10 mouse cellular contexts compared by ENCODE assay signal in the genomic region with DNA sequence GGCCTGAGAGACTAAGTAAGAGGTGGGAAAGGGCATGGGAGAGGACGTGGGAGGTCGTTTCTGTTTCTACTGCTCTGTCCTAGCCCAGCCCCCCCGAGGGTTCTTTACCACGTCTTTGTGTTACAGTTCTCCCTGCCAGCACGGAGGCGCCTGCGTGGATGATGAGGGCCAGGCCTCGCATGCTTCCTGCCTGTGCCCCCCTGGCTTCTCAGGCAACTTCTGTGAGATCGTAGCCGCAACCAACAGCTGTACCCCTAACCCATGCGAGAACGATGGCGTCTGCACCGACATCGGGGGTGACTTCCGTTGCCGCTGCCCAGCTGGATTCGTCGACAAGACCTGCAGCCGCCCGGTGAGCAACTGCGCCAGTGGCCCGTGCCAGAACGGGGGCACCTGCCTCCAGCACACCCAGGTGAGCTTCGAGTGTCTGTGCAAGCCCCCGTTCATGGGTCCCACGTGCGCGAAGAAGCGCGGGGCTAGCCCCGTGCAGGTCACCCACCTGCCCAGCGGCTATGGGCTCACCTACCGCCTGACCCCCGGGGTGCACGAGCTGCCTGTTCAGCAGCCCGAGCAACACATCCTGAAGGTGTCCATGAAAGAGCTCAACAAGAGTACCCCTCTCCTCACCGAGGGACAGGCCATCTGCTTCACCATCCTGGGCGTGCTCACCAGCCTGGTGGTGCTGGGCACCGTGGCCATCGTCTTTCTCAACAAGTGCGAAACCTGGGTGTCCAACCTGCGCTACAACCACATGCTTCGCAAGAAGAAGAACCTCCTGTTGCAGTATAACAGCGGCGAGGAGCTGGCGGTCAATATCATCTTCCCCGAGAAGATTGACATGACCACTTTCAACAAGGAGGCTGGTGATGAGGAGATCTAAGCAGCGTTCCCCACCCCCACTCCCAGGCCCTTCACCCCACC. TPM values are rescaled to one million over a fixed set of nuclear protein-coding genes. Genes with fewer than 3 reads are reported as not detected.
DNase-seq lines count a peak whose midpoint lies in the region; ATAC-seq and TF ChIP-seq lines count a peak whose summit lies in the region.
"Had no signal": no experiment of that assay in that cellular context is flagged by ENCODE, and none has a peak within 500 bp of the region (broad histone marks: within the 10 kb centered on the region; RNA-seq: fewer than 3 reads in every experiment).

No protein-coding gene starts in this region.

- 24% methylated on average over 49 of the region's 49 CpGs for WGBS in hindbrain, embryonic 13.5 days
- WGBS in midbrain, embryonic 15.5 days: 27% methylated on average over 49 of the region's 49 CpGs

- no peak for TF ChIP-seq CTCF in E14TG2a.4 (conservative IDR thresholded peaks at IDR 0.05; ENCODE audit: low read length)

- peaks cover 86% of the 10 kb centered on the region for H3K27me3 ChIP-seq in E14TG2a.4 (ENCODE audit: insufficient read depth, low read length)
- H3K27me3 ChIP-seq in hindbrain, embryonic 13.5 days: peaks cover 61% of the 10 kb centered on the region
- H3K27me3 ChIP-seq in midbrain, embryonic 15.5 days (replicated peaks): peaks cover 29% of the 10 kb centered on the region

- H3K4me1 ChIP-seq in E14TG2a.4 (replicated peaks; ENCODE audit: low read depth, low read length): peaks cover 23% of the 10 kb centered on the region
- peaks cover 50% of the 10 kb centered on the region for H3K4me1 ChIP-seq in hindbrain, embryonic 13.5 days (replicated peaks)
- H3K4me1 ChIP-seq in midbrain, embryonic 15.5 days: peaks cover 35% of the 10 kb centered on the region
- H3K4me1 ChIP-seq: megakaryocyte, embryonic 14.5 days had no signal

- no peak for ATAC-seq in hindbrain, embryonic 13.5 days (ENCODE audit: low FRiP score)
- ATAC-seq in midbrain, embryonic 15.5 days (replicated peaks): no peak

- H3K4me2 ChIP-seq in hindbrain, embryonic 13.5 days: peak overlapping the region; percentile 36
- peak overlapping the region; percentile 34 for H3K4me2 ChIP-seq in midbrain, embryonic 15.5 days

- H3K9ac ChIP-seq in hindbrain, embryonic 13.5 days: 0 out of 2 replicates have a peak overlapping the region, but pooled peaks have one; percentile 3
- no peak overlapping the region for H3K9ac ChIP-seq in midbrain, embryonic 15.5 days

- H3K9me3 ChIP-seq in E14TG2a.4 (ENCODE audit: low read length): no peaks in the 10 kb centered on the region
- no peaks in the 10 kb centered on the region for H3K9me3 ChIP-seq in hindbrain, embryonic 13.5 days
- H3K9me3 ChIP-seq in midbrain, embryonic 15.5 days: no peaks in the 10 kb centered on the region
- H3K9me3 ChIP-seq: megakaryocyte, embryonic 14.5 days had no signal

- DNase-seq in adrenal gland, postnatal 14 days: peak; percentile 3
- no peak for DNase-seq in adrenal gland, postnatal 36 days
- no peak for DNase-seq in frontal cortex, postnatal 25 days (ENCODE audit: low spot score in 2 of 2)
- DNase-seq in cerebellum, adult 9-11 months: no peak
- no peak for DNase-seq in B cell, adult 2 months
- DNase-seq: adrenal gland, postnatal 10 days had no signal

- H3K4me3 ChIP-seq in E14TG2a.4 (replicated peaks; ENCODE audit: low read length): peak overlapping the region; percentile 63
- H3K4me3 ChIP-seq in hindbrain, embryonic 13.5 days: peak overlapping the region; percentile 8
- 0 out of 2 replicates have a peak overlapping the region, but pooled peaks have one; percentile 1 for H3K4me3 ChIP-seq in midbrain, embryonic 15.5 days
- H3K4me3 ChIP-seq: megakaryocyte, embryonic 14.5 days had no signal

- H3K36me3 ChIP-seq in E14TG2a.4 (ENCODE audit: insufficient read depth, low read length): no peaks in the 10 kb centered on the region
- H3K36me3 ChIP-seq in hindbrain, embryonic 13.5 days: no peaks in the 10 kb centered on the region
- H3K36me3 ChIP-seq in midbrain, embryonic 15.5 days (replicated peaks): no peaks in the 10 kb centered on the region

- no peak overlapping the region for H3K27ac ChIP-seq in hindbrain, embryonic 13.5 days
- no peak overlapping the region for H3K27ac ChIP-seq in midbrain, embryonic 15.5 days

RNA-seq across cellular contexts. Expression of gene Dlk1, which starts 7.1 kb away (rescaled TPM):
- total RNA-seq in adrenal gland, postnatal 14 days (2021): 494 and 529 TPM in 2 replicates
- total RNA-seq in adrenal gland, postnatal 36 days (2021): 100 to 1,000 TPM; 490 to 535 TPM
- 88.0 and 102 TPM in 2 replicates for polyA plus RNA-seq in hindbrain, embryonic 13.5 days (2015; fragmentation: Nextera tagmentation; extraction: Ambion mirVana)
- polyA plus RNA-seq in midbrain, embryonic 15.5 days (2015; fragmentation: Nextera tagmentation; extraction: Ambion mirVana): 70.6 and 76.0 TPM in 2 replicates

Comparison
In these comparisons a context has a peak if more than half of its experiments do, and no peak if none do; other contexts are left out.
1. H3K4me3 ChIP-seq: peak in every context shown above with its lines; median percentile 63 in E14TG2a.4; 8 in hindbrain, embryonic 13.5 days; 1 in midbrain, embryonic 15.5 days.